Mouse (Mus musculus) stomach, embryonic 16.5 days (tissue): ENCODE measurements around the gene Fcgr2b. TPM values are rescaled to one million over a fixed set of nuclear protein-coding genes. Genes with fewer than 3 reads are reported as not detected.

ENCODE experiments used
- ATAC-seq: fragments of 200-750 bp; cut with Nextera tagmentation; 2 replicates; pipeline ENCODE4 v1.8.0; 2017; ENCODE audit warnings: moderate number of reproducible peaks, moderate TSS enrichment; ENCODE audit not compliant: insufficient read depth, low FRiP score
- H3K27ac ChIP-seq: fragments of 300-500 bp; sonication (generic); 2 replicates; pipeline ENCODE4 v1.5.1; 2014; ENCODE audit warnings: low read length
- H3K27me3 ChIP-seq: fragments of 300-500 bp; sonication (generic); 2 replicates; pipeline ENCODE4 v1.6.1; 2014; ENCODE audit warnings: low read length, control low read depth, mixed read lengths; ENCODE audit not compliant: control insufficient read depth, insufficient read depth
- H3K36me3 ChIP-seq: fragments of 300-500 bp; sonication (generic); 2 replicates; pipeline ENCODE4 v1.6.1; 2014; ENCODE audit warnings: low read length; ENCODE audit not compliant: control insufficient read depth, insufficient read depth
- H3K4me1 ChIP-seq: fragments of 300-500 bp; sonication (generic); 2 replicates; pipeline ENCODE4 v1.6.1; 2014; ENCODE audit warnings: low read length, control low read depth, mixed read lengths; ENCODE audit not compliant: control insufficient read depth, insufficient read depth
- H3K4me2 ChIP-seq: fragments of 300-500 bp; sonication (generic); 2 replicates; pipeline ENCODE4 v1.6.1; 2014; ENCODE audit warnings: low read depth, low read length, mixed read lengths
- H3K4me3 ChIP-seq: fragments of 300-500 bp; sonication (generic); replicated peaks from 2 replicates; pipeline ENCODE4 v1.5.1; 2014; ENCODE audit warnings: mild to moderate bottlenecking, low read length
- H3K9ac ChIP-seq: fragments of 300-500 bp; sonication (generic); 2 replicates; pipeline ENCODE4 v1.6.1; 2014; ENCODE audit warnings: low read length
- H3K9me3 ChIP-seq: fragments of 300-500 bp; sonication (generic); replicated peaks from 2 replicates; pipeline ENCODE4 v1.6.1; 2016; ENCODE audit warnings: low read length, control low read depth; ENCODE audit not compliant: control insufficient read depth
- WGBS: fragments of 180-500 bp; shearing (Covaris S2); extraction: QIAGEN DNeasy Blood & Tissue Kit; methylation state at CpG from one replicate; pipeline ENCODE4 v1.1.7; 2014; 5-methylcytosine and 5-hydroxymethylcytosine counted together
- polyA plus RNA-seq: library from polyadenylated mRNA; unstranded; fragments of >200 nt; fragmentation: Nextera tagmentation; extraction: Ambion mirVana; gene quantifications from 2 replicates; pipeline ENCODE4 v1.2.1, GENCODE M21; 2015

The Fcgr2b gene
- polyA plus RNA-seq = 3.4 TPM in 2 replicates

GRCm38 (mm10) chr1:170976447-170976846 lies at the start of gene Fcgr2b:
TSS of gene Fcgr2b (minus strand) at chr1:170976547.
- H3K4me2 ChIP-seq = no peak within 1 kb of the TSS

GRCm38 (mm10) chr1:171019311-171019950 lies 43.1 kb upstream of the Fcgr2b start:
- Histone ChIP-seq H3K9ac (no peak overlapping the region), H3K4me1 (no peaks in the 10 kb centered on the region), H3K4me3 (no peak overlapping the region), H3K9me3 (no peaks in the 10 kb centered on the region), H3K27me3 (no peaks in the 10 kb centered on the region), H3K36me3 (no peaks in the 10 kb centered on the region), H3K4me2 (no peak overlapping the region), H3K27ac (no peak overlapping the region)
- no peak for ATAC-seq
- WGBS = 52% methylated on average over 7 of the region's 7 CpGs

More at GRCm38 (mm10) chr1:170976447-170976846, at the start of gene Fcgr2b:
- Histone ChIP-seq H3K27me3 (no peaks in the 10 kb centered on the region), H3K9ac (no peak within 1 kb of the TSS), H3K27ac (no peak within 1 kb of the TSS), H3K36me3 (no peaks in the 10 kb centered on the region), H3K4me3 (no peak within 1 kb of the TSS), H3K9me3 (no peaks in the 10 kb centered on the region), H3K4me1 (no peaks in the 10 kb centered on the region)
- no peak for ATAC-seq
- WGBS = 81% methylated on average over 5 of the region's 5 CpGs

GRCm38 (mm10) chr1:171018737-171019136 lies 42.4 kb upstream of the Fcgr2b start, which contains the start of gene Fcgr4:
TSS of gene Fcgr4 (plus strand) at chr1:171018920.
- no peaks in the 10 kb centered on the region for H3K36me3 ChIP-seq
- no peaks in the 10 kb centered on the region for H3K27me3 ChIP-seq
- no peak for ATAC-seq
- no peak within 1 kb of the TSS for H3K4me3 ChIP-seq
- no peaks in the 10 kb centered on the region for H3K9me3 ChIP-seq
- H3K4me1 ChIP-seq = no peaks in the 10 kb centered on the region
- WGBS = 88% methylated on average over 2 of the region's 2 CpGs
- no peak within 1 kb of the TSS for H3K4me2 ChIP-seq
- no peak within 1 kb of the TSS for H3K27ac ChIP-seq
- no peak within 1 kb of the TSS for H3K9ac ChIP-seq

- no peaks in the 10 kb centered on the region for H3K27me3 ChIP-seq
- H3K36me3 ChIP-seq = no peaks in the 10 kb centered on the region
- H3K4me1 ChIP-seq = no peaks in the 10 kb centered on the region
- no peak for ATAC-seq
- no peak overlapping the region for H3K27ac ChIP-seq
- H3K4me2 ChIP-seq = no peak overlapping the region
- 49% methylated on average over 6 of the region's 6 CpGs for whole genome bisulfite sequencing
- H3K9me3 ChIP-seq = no peaks in the 10 kb centered on the region
- H3K9ac ChIP-seq = no peak overlapping the region
- H3K4me3 ChIP-seq = no peak overlapping the region
These were observed 41.3 kb upstream of the Fcgr2b start for GRCm38 (mm10) chr1:171017468-171018158.

GRCm38 (mm10) chr1:171016676-171017356 lies 40.5 kb upstream of the Fcgr2b start:
- Histone ChIP-seq H3K4me1 (no peaks in the 10 kb centered on the region), H3K4me3 (no peak overlapping the region), H3K9me3 (no peaks in the 10 kb centered on the region), H3K27ac (no peak overlapping the region), H3K27me3 (no peaks in the 10 kb centered on the region), H3K9ac (no peak overlapping the region), H3K4me2 (no peak overlapping the region), H3K36me3 (no peaks in the 10 kb centered on the region)
- 74% methylated on average over 6 of the region's 6 CpGs for WGBS
- ATAC-seq = no peak

- Histone ChIP-seq H3K36me3 (no peaks in the 10 kb centered on the region), H3K27ac (no peak overlapping the region), H3K9me3 (no peaks in the 10 kb centered on the region), H3K27me3 (no peaks in the 10 kb centered on the region), H3K4me1 (no peaks in the 10 kb centered on the region), H3K9ac (no peak overlapping the region), H3K4me2 (no peak overlapping the region), H3K4me3 (no peak overlapping the region)
- no peak for ATAC-seq
- WGBS = 77% methylated on average over 4 of the region's 4 CpGs
These were observed 35.4 kb upstream of the Fcgr2b start for GRCm38 (mm10) chr1:171011733-171012132.

GRCm38 (mm10) chr1:171006905-171007304 lies 30.6 kb upstream of the Fcgr2b start:
- WGBS = 87% methylated on average over 2 of the region's 2 CpGs

GRCm38 (mm10) chr1:171006335-171006734 lies 30.0 kb upstream of the Fcgr2b start:
- Histone ChIP-seq H3K9me3 (no peaks in the 10 kb centered on the region), H3K36me3 (no peaks in the 10 kb centered on the region), H3K9ac (no peak overlapping the region), H3K4me3 (no peak overlapping the region), H3K4me1 (no peaks in the 10 kb centered on the region), H3K27me3 (no peaks in the 10 kb centered on the region), H3K27ac (no peak overlapping the region), H3K4me2 (no peak overlapping the region)
- no peak for ATAC-seq
- WGBS = 78% methylated on average over 4 of the region's 4 CpGs

More at GRCm38 (mm10) chr1:171006905-171007304, 30.6 kb upstream of the Fcgr2b start:
- H3K9me3 ChIP-seq = no peaks in the 10 kb centered on the region
- no peaks in the 10 kb centered on the region for H3K27me3 ChIP-seq
- H3K4me3 ChIP-seq = no peak overlapping the region
- no peak overlapping the region for H3K9ac ChIP-seq
- no peak for ATAC-seq
- no peak overlapping the region for H3K4me2 ChIP-seq
- H3K27ac ChIP-seq = no peak overlapping the region
- no peaks in the 10 kb centered on the region for H3K4me1 ChIP-seq
- H3K36me3 ChIP-seq = no peaks in the 10 kb centered on the region

GRCm38 (mm10) chr1:171005586-171005985 lies 29.2 kb upstream of the Fcgr2b start:
- no peak for ATAC-seq
- Histone ChIP-seq H3K9ac (no peak overlapping the region), H3K4me1 (no peaks in the 10 kb centered on the region)

More at GRCm38 (mm10) chr1:171005586-171005985, 29.2 kb upstream of the Fcgr2b start:
- Histone ChIP-seq H3K27ac (no peak overlapping the region), H3K27me3 (no peaks in the 10 kb centered on the region), H3K36me3 (no peaks in the 10 kb centered on the region), H3K4me3 (no peak overlapping the region), H3K4me2 (no peak overlapping the region), H3K9me3 (no peaks in the 10 kb centered on the region)
